Mouse (Mus musculus): ENCODE measurements around the gene Cacnb4.

- TF ChIP-seq POLR2A (IDR thresholded peaks at IDR 0.05; ENCODE audit: insufficient read length, low read depth) (no peak), MYOD1 (IDR thresholded peaks at IDR 0.05; ENCODE audit: control insufficient read depth in 1 of 3, insufficient read length in 2 of 3, low read depth in 2 of 3) (no peak), MAX (IDR thresholded peaks at IDR 0.05; ENCODE audit: low read depth) (no peak), TCF12 (IDR thresholded peaks at IDR 0.05; ENCODE audit: insufficient read depth, poor library complexity, severe bottlenecking) (no peak), REST (IDR thresholded peaks at IDR 0.05; ENCODE audit: insufficient read depth, insufficient read length) (no peak), MYOG (IDR thresholded peaks at IDR 0.05; ENCODE audit: control insufficient read depth in 1 of 3, insufficient read depth in 1 of 3, insufficient read length in 2 of 3, low read depth in 2 of 3) (no peak), CEBPB (IDR thresholded peaks at IDR 0.05; ENCODE audit: insufficient read depth, poor library complexity, severe bottlenecking) (no peak), E2F4 (IDR thresholded peaks at IDR 0.05; ENCODE audit: insufficient read depth) (no peak), USF1 (IDR thresholded peaks at IDR 0.05; ENCODE audit: low read depth) (no peak), TCF3 (IDR thresholded peaks at IDR 0.05; ENCODE audit: insufficient read length, low read depth) (no peak)
Observed at GRCm38 (mm10) chr2:52700352-52700751, 23.7 kb upstream of the Cacnb4 start.

Data from myocyte (in vitro differentiated cells).